Mouse (Mus musculus): Measurements from ENCODE around the gene Cep295nl. TPM values are rescaled to one million over a fixed set of nuclear protein-coding genes. Genes with fewer than 3 reads are reported as not detected.

Cep295nl gene
- polyA plus RNA-seq, 1 experiment = 0.60 TPM

DNA sequence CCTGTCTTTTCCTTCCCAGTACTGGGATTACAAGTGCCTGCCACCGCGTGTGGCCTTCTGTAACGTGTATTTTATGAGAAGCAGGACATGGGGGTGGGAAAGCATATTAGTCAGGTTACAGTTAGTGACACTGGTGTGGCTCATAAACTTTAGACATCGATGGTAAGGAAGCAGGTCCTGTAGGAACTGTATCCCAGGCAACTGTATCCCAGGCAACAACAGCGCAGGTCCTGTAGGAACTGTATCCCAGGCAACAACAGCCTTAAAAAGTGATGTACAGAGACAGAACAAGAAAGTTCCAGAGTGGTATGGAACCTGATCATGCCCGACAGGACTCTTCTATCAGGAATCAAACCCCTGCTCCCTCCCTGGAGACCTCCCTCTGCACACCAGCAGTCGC is 20.8 kb downstream of the Cep295nl start:
- Histone ChIP-seq H3ac (ENCODE audit: control insufficient read depth, insufficient read length) (no peak overlapping the region), H3K4me2 (ENCODE audit: low read depth) (peak overlapping the region; percentile 57), H3K36me3 (ENCODE audit: control insufficient read depth, insufficient read depth) (peaks cover 29% of the 10 kb centered on the region)

DNA sequence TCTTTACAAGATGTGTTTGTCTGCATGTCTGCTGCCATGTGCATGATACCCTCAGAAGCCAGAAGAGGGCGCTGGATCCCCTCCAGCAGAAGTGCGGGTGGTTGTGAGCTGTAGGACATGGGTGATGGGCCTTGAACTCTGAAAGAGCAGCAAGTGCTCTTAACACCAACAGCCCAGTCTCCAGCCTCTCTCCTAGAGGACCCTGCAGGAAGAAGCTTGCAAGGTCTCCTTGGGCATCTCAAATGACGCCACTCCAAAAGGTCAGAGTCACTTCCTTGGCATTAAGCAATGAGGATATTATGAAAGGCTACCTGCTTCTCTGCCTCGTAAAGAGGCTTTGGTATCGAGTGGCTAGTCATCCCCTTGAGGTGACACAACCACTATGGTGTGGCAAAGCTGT is 23.6 kb downstream of the Cep295nl start:
- TF ChIP-seq REST (IDR thresholded peaks at IDR 0.05; ENCODE audit: insufficient read depth, insufficient read length) = no peak
- no peak for TF ChIP-seq E2F4 (IDR thresholded peaks at IDR 0.05; ENCODE audit: insufficient read depth)
- no peak for TF ChIP-seq CEBPB (IDR thresholded peaks at IDR 0.05; ENCODE audit: insufficient read depth, poor library complexity, severe bottlenecking)
- TF ChIP-seq MYOG (IDR thresholded peaks at IDR 0.05; ENCODE audit: control insufficient read depth in 1 of 3, insufficient read depth in 1 of 3, insufficient read length in 2 of 3, low read depth in 2 of 3) = no peak
- no peak for TF ChIP-seq SRF (IDR thresholded peaks at IDR 0.05; ENCODE audit: control insufficient read depth, insufficient read length, low read depth)
- no peak for TF ChIP-seq MYOD1 (IDR thresholded peaks at IDR 0.05; ENCODE audit: control insufficient read depth in 1 of 3, insufficient read length in 2 of 3, low read depth in 2 of 3)
- no peak for TF ChIP-seq POLR2AphosphoS2 (IDR thresholded peaks at IDR 0.05; ENCODE audit: insufficient read length, low read depth)
- no peak for TF ChIP-seq POLR2A (IDR thresholded peaks at IDR 0.05; ENCODE audit: insufficient read length, low read depth)
- no peak for TF ChIP-seq USF1 (IDR thresholded peaks at IDR 0.05; ENCODE audit: low read depth)

More for the DNA sequence above, 20.8 kb downstream of the Cep295nl start:
- Histone ChIP-seq H3K27me3 (ENCODE audit: control insufficient read depth, insufficient read depth, insufficient read length) (no peaks in the 10 kb centered on the region), H3K79me2 (ENCODE audit: control insufficient read depth, insufficient read depth) (peaks cover 47% of the 10 kb centered on the region), H3K4me3 (no peak overlapping the region)
- TF ChIP-seq POLR2A (IDR thresholded peaks at IDR 0.05; ENCODE audit: insufficient read length, low read depth) (peak; percentile 5), MYOD1 (IDR thresholded peaks at IDR 0.05; ENCODE audit: control insufficient read depth in 1 of 3, insufficient read length in 2 of 3, low read depth in 2 of 3) (no peak)

GRCm38 (mm10) chr11:118317129-118317528 is 25.2 kb downstream of the Cep295nl start:
- Histone ChIP-seq H3ac (ENCODE audit: control insufficient read depth, insufficient read length) (no peak overlapping the region), H3K4me3 (no peak overlapping the region), H3K4me2 (ENCODE audit: low read depth) (no peak overlapping the region), H3K27me3 (ENCODE audit: control insufficient read depth, insufficient read depth, insufficient read length) (no peaks in the 10 kb centered on the region), H3K36me3 (ENCODE audit: control insufficient read depth, insufficient read depth) (peaks cover 67% of the 10 kb centered on the region), H3K79me2 (ENCODE audit: control insufficient read depth, insufficient read depth) (peaks cover 15% of the 10 kb centered on the region)
- no peak for TF ChIP-seq TCF12 (IDR thresholded peaks at IDR 0.05; ENCODE audit: insufficient read depth, poor library complexity, severe bottlenecking)
- no peak for TF ChIP-seq USF1 (IDR thresholded peaks at IDR 0.05; ENCODE audit: low read depth)
- no peak for TF ChIP-seq SRF (IDR thresholded peaks at IDR 0.05; ENCODE audit: control insufficient read depth, insufficient read length, low read depth)
- no peak for TF ChIP-seq POLR2AphosphoS2 (IDR thresholded peaks at IDR 0.05; ENCODE audit: insufficient read length, low read depth)
- TF ChIP-seq POLR2A (IDR thresholded peaks at IDR 0.05; ENCODE audit: insufficient read length, low read depth) = no peak
- TF ChIP-seq MYOD1 (IDR thresholded peaks at IDR 0.05; ENCODE audit: control insufficient read depth in 1 of 3, insufficient read length in 2 of 3, low read depth in 2 of 3) = no peak
- TF ChIP-seq E2F4 (IDR thresholded peaks at IDR 0.05; ENCODE audit: insufficient read depth) = no peak
- no peak for TF ChIP-seq TCF3 (IDR thresholded peaks at IDR 0.05; ENCODE audit: insufficient read length, low read depth)
- no peak for TF ChIP-seq REST (IDR thresholded peaks at IDR 0.05; ENCODE audit: insufficient read depth, insufficient read length)
- TF ChIP-seq MYOG (IDR thresholded peaks at IDR 0.05; ENCODE audit: control insufficient read depth in 1 of 3, insufficient read depth in 1 of 3, insufficient read length in 2 of 3, low read depth in 2 of 3) = no peak
- TF ChIP-seq CEBPB (IDR thresholded peaks at IDR 0.05; ENCODE audit: insufficient read depth, poor library complexity, severe bottlenecking) = no peak
- no peak for TF ChIP-seq MAX (IDR thresholded peaks at IDR 0.05; ENCODE audit: low read depth)

More for the DNA sequence above, 23.6 kb downstream of the Cep295nl start:
- no peaks in the 10 kb centered on the region for H3K27me3 ChIP-seq (ENCODE audit: control insufficient read depth, insufficient read depth, insufficient read length)
- H3K79me2 ChIP-seq (ENCODE audit: control insufficient read depth, insufficient read depth) = peaks cover 23% of the 10 kb centered on the region
- H3K4me3 ChIP-seq = no peak overlapping the region
- peaks cover 55% of the 10 kb centered on the region for H3K36me3 ChIP-seq (ENCODE audit: control insufficient read depth, insufficient read depth)
- no peak overlapping the region for H3ac ChIP-seq (ENCODE audit: control insufficient read depth, insufficient read length)
- no peak overlapping the region for H3K4me2 ChIP-seq (ENCODE audit: low read depth)

GRCm38 (mm10) chr11:118316231-118316806 is 26.0 kb downstream of the Cep295nl start:
- Histone ChIP-seq H3K4me2 (ENCODE audit: low read depth) (no peak overlapping the region), H3ac (ENCODE audit: control insufficient read depth, insufficient read length) (no peak overlapping the region), H3K4me3 (no peak overlapping the region), H3K27me3 (ENCODE audit: control insufficient read depth, insufficient read depth, insufficient read length) (no peaks in the 10 kb centered on the region), H3K79me2 (ENCODE audit: control insufficient read depth, insufficient read depth) (peaks cover 13% of the 10 kb centered on the region), H3K36me3 (ENCODE audit: control insufficient read depth, insufficient read depth) (peaks cover 75% of the 10 kb centered on the region)
- TF ChIP-seq REST (IDR thresholded peaks at IDR 0.05; ENCODE audit: insufficient read depth, insufficient read length) (no peak), MAX (IDR thresholded peaks at IDR 0.05; ENCODE audit: low read depth) (no peak), TCF12 (IDR thresholded peaks at IDR 0.05; ENCODE audit: insufficient read depth, poor library complexity, severe bottlenecking) (no peak), CEBPB (IDR thresholded peaks at IDR 0.05; ENCODE audit: insufficient read depth, poor library complexity, severe bottlenecking) (no peak), MYOG (IDR thresholded peaks at IDR 0.05; ENCODE audit: control insufficient read depth in 1 of 3, insufficient read depth in 1 of 3, insufficient read length in 2 of 3, low read depth in 2 of 3) (no peak), SRF (IDR thresholded peaks at IDR 0.05; ENCODE audit: control insufficient read depth, insufficient read length, low read depth) (no peak), POLR2A (IDR thresholded peaks at IDR 0.05; ENCODE audit: insufficient read length, low read depth) (no peak), TCF3 (IDR thresholded peaks at IDR 0.05; ENCODE audit: insufficient read length, low read depth) (no peak), USF1 (IDR thresholded peaks at IDR 0.05; ENCODE audit: low read depth) (no peak), POLR2AphosphoS2 (IDR thresholded peaks at IDR 0.05; ENCODE audit: insufficient read length, low read depth) (no peak), MYOD1 (IDR thresholded peaks at IDR 0.05; ENCODE audit: control insufficient read depth in 1 of 3, insufficient read length in 2 of 3, low read depth in 2 of 3) (no peak), E2F4 (IDR thresholded peaks at IDR 0.05; ENCODE audit: insufficient read depth) (no peak)

All from myocyte (in vitro differentiated cells).